ENCODE assay signal across 14 mouse cellular contexts in genomic region chr11:11776071-11776821, GRCm38 (mm10).
"Had no signal": no experiment of that assay in that cellular context is flagged by ENCODE, and none has a peak within 500 bp of the region (broad histone marks: within the 10 kb centered on the region; RNA-seq: fewer than 3 reads in every experiment).

No protein-coding gene starts in this region.

- H3K9me3 ChIP-seq: limb, embryonic 12.5 days; midbrain, embryonic 13.5 days had no signal

- H3K4me1 ChIP-seq: limb, embryonic 12.5 days; midbrain, embryonic 13.5 days had no signal

- H3K9ac ChIP-seq: limb, embryonic 12.5 days; liver, embryonic 14.5 days; lung, embryonic 14.5 days; midbrain, embryonic 13.5 days had no signal

- DNase-seq: kidney, adult 11 months; kidney, postnatal 10 days; kidney, postnatal 4 days; liver; lung, embryonic 14.5 days; lung, postnatal 10 days; lung, postnatal 4 days; right cerebral cortex, postnatal 14 days; thymus, adult 18-20 months; thymus, postnatal 14 days had no signal

- H3K36me3 ChIP-seq: limb, embryonic 12.5 days; midbrain, embryonic 13.5 days had no signal

- H3K27me3 ChIP-seq: limb, embryonic 12.5 days; midbrain, embryonic 13.5 days had no signal

- H3K27ac ChIP-seq: layer of hippocampus, adult 2 months; limb, embryonic 12.5 days; liver, embryonic 14.5 days; midbrain, embryonic 13.5 days had no signal

- H3K4me2 ChIP-seq: limb, embryonic 12.5 days; lung, embryonic 14.5 days; midbrain, embryonic 13.5 days had no signal

- ATAC-seq: midbrain, embryonic 13.5 days had no signal

- H3K4me3 ChIP-seq: layer of hippocampus, adult 2 months; limb, embryonic 12.5 days; midbrain, embryonic 13.5 days had no signal
